Mouse (Mus musculus): Measurements from ENCODE around the gene Sox15. TPM values are rescaled to one million over a fixed set of nuclear protein-coding genes. Genes with fewer than 3 reads are reported as not detected.

The Sox15 gene
- polyA plus RNA-seq, 1 experiment, result 0.08 TPM

GRCm38 (mm10) chr11:69629802-69630201, 25.3 kb upstream of the Sox15 start:
- peaks cover 3% of the 10 kb centered on the region for H3K36me3 ChIP-seq (ENCODE audit: control insufficient read depth, insufficient read depth)
- no peak overlapping the region for H3ac ChIP-seq (ENCODE audit: control insufficient read depth, insufficient read length, low read depth)
- H3K79me2 ChIP-seq (ENCODE audit: control insufficient read depth, insufficient read depth), result peaks cover 19% of the 10 kb centered on the region
- H3K27me3 ChIP-seq (ENCODE audit: control insufficient read depth, insufficient read depth, insufficient read length), result no peaks in the 10 kb centered on the region
- H3K4me3 ChIP-seq (ENCODE audit: insufficient read depth, poor library complexity, severe bottlenecking), result no peak overlapping the region
- H3K79me3 ChIP-seq (ENCODE audit: low read depth), result peaks cover 14% of the 10 kb centered on the region
- no peak for TF ChIP-seq USF1 (IDR thresholded peaks at IDR 0.05; ENCODE audit: low read depth)
- TF ChIP-seq CEBPB (IDR thresholded peaks at IDR 0.05; ENCODE audit: low read depth), result no peak
- no peak for TF ChIP-seq MYOD1 (IDR thresholded peaks at IDR 0.05; ENCODE audit: control insufficient read depth, insufficient read length, low read depth)
- TF ChIP-seq MYOG (IDR thresholded peaks at IDR 0.05; ENCODE audit: control insufficient read depth, extremely low read depth, insufficient read length), result no peak
- TF ChIP-seq MAX (IDR thresholded peaks at IDR 0.05), result no peak
- TF ChIP-seq FOSL1 (IDR thresholded peaks at IDR 0.05; ENCODE audit: insufficient read depth, low read length, poor library complexity, severe bottlenecking), result no peak
- TF ChIP-seq CTCF (IDR thresholded peaks at IDR 0.05; ENCODE audit: control insufficient read depth, insufficient read depth, insufficient read length), result no peak

- peak within 1 kb of the TSS; percentile 97 for H3ac ChIP-seq (ENCODE audit: control insufficient read depth, insufficient read length, low read depth)
- no peaks in the 10 kb centered on the region for H3K27me3 ChIP-seq (ENCODE audit: control insufficient read depth, insufficient read depth, insufficient read length)
Measured at GRCm38 (mm10) chr11:69632284-69633089, 22.6 kb upstream of the Sox15 start, which contains the start of gene Fxr2. Gene Fxr2, plus strand, starts transcription at chr11:69632990.

GRCm38 (mm10) chr11:69633128-69633866, 21.8 kb upstream of the Sox15 start:
- H3K79me3 ChIP-seq (ENCODE audit: low read depth), result peaks cover 38% of the 10 kb centered on the region
- H3K79me2 ChIP-seq (ENCODE audit: control insufficient read depth, insufficient read depth), result peaks cover 54% of the 10 kb centered on the region
- H3K27me3 ChIP-seq (ENCODE audit: control insufficient read depth, insufficient read depth, insufficient read length), result no peaks in the 10 kb centered on the region
- peak overlapping the region; percentile 97 for H3ac ChIP-seq (ENCODE audit: control insufficient read depth, insufficient read length, low read depth)
- peak overlapping the region; percentile 84 for H3K4me3 ChIP-seq (ENCODE audit: insufficient read depth, poor library complexity, severe bottlenecking)
- H3K36me3 ChIP-seq (ENCODE audit: control insufficient read depth, insufficient read depth), result peaks cover 18% of the 10 kb centered on the region
- TF ChIP-seq USF1 (IDR thresholded peaks at IDR 0.05; ENCODE audit: low read depth), result no peak
- no peak for TF ChIP-seq FOSL1 (IDR thresholded peaks at IDR 0.05; ENCODE audit: insufficient read depth, low read length, poor library complexity, severe bottlenecking)
- no peak for TF ChIP-seq CTCF (IDR thresholded peaks at IDR 0.05; ENCODE audit: control insufficient read depth, insufficient read depth, insufficient read length)
- no peak for TF ChIP-seq MYOG (IDR thresholded peaks at IDR 0.05; ENCODE audit: control insufficient read depth, extremely low read depth, insufficient read length)
- no peak for TF ChIP-seq MAX (IDR thresholded peaks at IDR 0.05)
- no peak for TF ChIP-seq MYOD1 (IDR thresholded peaks at IDR 0.05; ENCODE audit: control insufficient read depth, insufficient read length, low read depth)
- TF ChIP-seq CEBPB (IDR thresholded peaks at IDR 0.05; ENCODE audit: low read depth), result no peak

More at GRCm38 (mm10) chr11:69632284-69633089, 22.6 kb upstream of the Sox15 start, which contains the start of gene Fxr2:
- TF ChIP-seq MYOG (IDR thresholded peaks at IDR 0.05; ENCODE audit: control insufficient read depth, extremely low read depth, insufficient read length), result no peak
- no peak for TF ChIP-seq MYOD1 (IDR thresholded peaks at IDR 0.05; ENCODE audit: control insufficient read depth, insufficient read length, low read depth)
- peak; percentile 85 for TF ChIP-seq MAX (IDR thresholded peaks at IDR 0.05)
- TF ChIP-seq CTCF (IDR thresholded peaks at IDR 0.05; ENCODE audit: control insufficient read depth, insufficient read depth, insufficient read length), result peak; percentile 78
- no peak for TF ChIP-seq USF1 (IDR thresholded peaks at IDR 0.05; ENCODE audit: low read depth)
- peaks cover 18% of the 10 kb centered on the region for H3K36me3 ChIP-seq (ENCODE audit: control insufficient read depth, insufficient read depth)
- H3K79me3 ChIP-seq (ENCODE audit: low read depth), result peaks cover 35% of the 10 kb centered on the region
- H3K4me3 ChIP-seq (ENCODE audit: insufficient read depth, poor library complexity, severe bottlenecking), result peak within 1 kb of the TSS; percentile 84
- peaks cover 46% of the 10 kb centered on the region for H3K79me2 ChIP-seq (ENCODE audit: control insufficient read depth, insufficient read depth)

- Histone ChIP-seq H3K4me3 (ENCODE audit: insufficient read depth, poor library complexity, severe bottlenecking) (no peak overlapping the region), H3K36me3 (ENCODE audit: control insufficient read depth, insufficient read depth) (peaks cover 38% of the 10 kb centered on the region)
- no peak for TF ChIP-seq MYOD1 (IDR thresholded peaks at IDR 0.05; ENCODE audit: control insufficient read depth, insufficient read length, low read depth)
Measured at GRCm38 (mm10) chr11:69635471-69635870, 19.6 kb upstream of the Sox15 start.

GRCm38 (mm10) chr11:69645860-69646259, 9.3 kb upstream of the Sox15 start:
- TF ChIP-seq CTCF (IDR thresholded peaks at IDR 0.05; ENCODE audit: control insufficient read depth, insufficient read depth, insufficient read length) (no peak), MYOG (IDR thresholded peaks at IDR 0.05; ENCODE audit: control insufficient read depth, extremely low read depth, insufficient read length) (no peak), MAX (IDR thresholded peaks at IDR 0.05) (no peak), CEBPB (IDR thresholded peaks at IDR 0.05; ENCODE audit: low read depth) (no peak), USF1 (IDR thresholded peaks at IDR 0.05; ENCODE audit: low read depth) (no peak), FOSL1 (IDR thresholded peaks at IDR 0.05; ENCODE audit: insufficient read depth, low read length, poor library complexity, severe bottlenecking) (no peak), MYOD1 (IDR thresholded peaks at IDR 0.05; ENCODE audit: control insufficient read depth, insufficient read length, low read depth) (no peak)
- no peaks in the 10 kb centered on the region for H3K79me3 ChIP-seq (ENCODE audit: low read depth)

More at GRCm38 (mm10) chr11:69635471-69635870, 19.6 kb upstream of the Sox15 start:
- H3K27me3 ChIP-seq (ENCODE audit: control insufficient read depth, insufficient read depth, insufficient read length), result no peaks in the 10 kb centered on the region
- peaks cover 41% of the 10 kb centered on the region for H3K79me3 ChIP-seq (ENCODE audit: low read depth)
- H3ac ChIP-seq (ENCODE audit: control insufficient read depth, insufficient read length, low read depth), result no peak overlapping the region
- peaks cover 67% of the 10 kb centered on the region for H3K79me2 ChIP-seq (ENCODE audit: control insufficient read depth, insufficient read depth)

More at GRCm38 (mm10) chr11:69645860-69646259, 9.3 kb upstream of the Sox15 start:
- no peak overlapping the region for H3K4me3 ChIP-seq (ENCODE audit: insufficient read depth, poor library complexity, severe bottlenecking)
- peaks cover 97% of the 10 kb centered on the region for H3K36me3 ChIP-seq (ENCODE audit: control insufficient read depth, insufficient read depth)
- H3K27me3 ChIP-seq (ENCODE audit: control insufficient read depth, insufficient read depth, insufficient read length), result no peaks in the 10 kb centered on the region
- H3ac ChIP-seq (ENCODE audit: control insufficient read depth, insufficient read length, low read depth), result no peak overlapping the region
- H3K79me2 ChIP-seq (ENCODE audit: control insufficient read depth, insufficient read depth), result no peaks in the 10 kb centered on the region

Measured in C2C12 (cell line).